Mouse (Mus musculus) neural tube, embryonic 15.5 days (tissue): ENCODE measurements around the gene Gm4131. TPM values are rescaled to one million over a fixed set of nuclear protein-coding genes. Genes with fewer than 3 reads are reported as not detected.
A peak's percentile ranks its signal among the peaks of the same experiment; 100 is the strongest.

ENCODE experiments used
- ATAC-seq: fragments of 200-750 bp; cut with Nextera tagmentation; 2 replicates; pipeline ENCODE4 v1.8.0; 2017; ENCODE audit warnings: mild to moderate bottlenecking, moderate TSS enrichment, moderate library complexity; ENCODE audit not compliant: low FRiP score
- H3K27ac ChIP-seq: fragments of 300-500 bp; sonication (generic); replicated peaks from 2 replicates; pipeline ENCODE4 v1.5.1; 2015; ENCODE audit warnings: mild to moderate bottlenecking, inconsistent platforms
- H3K27me3 ChIP-seq: fragments of 300-500 bp; sonication (generic); replicated peaks from 2 replicates; pipeline ENCODE4 v1.6.1; 2015; ENCODE audit warnings: inconsistent platforms
- H3K36me3 ChIP-seq: fragments of 300-500 bp; sonication (generic); 2 replicates; pipeline ENCODE4 v1.6.1; 2015; ENCODE audit warnings: inconsistent platforms
- H3K4me1 ChIP-seq: fragments of 300-500 bp; sonication (generic); 2 replicates; pipeline ENCODE4 v1.6.1; 2015; ENCODE audit warnings: inconsistent platforms
- H3K4me2 ChIP-seq: fragments of 300-500 bp; sonication (generic); 2 replicates; pipeline ENCODE4 v1.6.1; 2015; ENCODE audit warnings: inconsistent platforms, mild to moderate bottlenecking, moderate library complexity
- H3K4me3 ChIP-seq: fragments of 300-500 bp; sonication (generic); replicated peaks from 2 replicates; pipeline ENCODE4 v1.5.1; 2015; ENCODE audit warnings: mild to moderate bottlenecking, inconsistent platforms
- H3K9ac ChIP-seq: fragments of 300-500 bp; sonication (generic); replicated peaks from 2 replicates; pipeline ENCODE4 v1.6.1; 2015; ENCODE audit warnings: mild to moderate bottlenecking, inconsistent platforms
- H3K9me3 ChIP-seq: fragments of 300-500 bp; sonication (generic); replicated peaks from 2 replicates; pipeline ENCODE4 v1.6.1; 2016; ENCODE audit warnings: inconsistent platforms
- WGBS: fragments of 180-500 bp; shearing (Covaris S2); methylation state at CpG from one replicate; pipeline ENCODE4 v1.1.7; 2015; ENCODE audit warnings: mixed read lengths; 5-methylcytosine and 5-hydroxymethylcytosine counted together
- polyA plus RNA-seq: library from polyadenylated mRNA; unstranded; fragments of >200 nt; fragmentation: Nextera tagmentation; extraction: Ambion mirVana; gene quantifications from 2 replicates; pipeline ENCODE4 v1.2.1, GENCODE M21; 2015

Gene Gm4131
- polyA plus RNA-seq, 1 experiment from 2014 or later: 0.27 TPM

- H3K4me1 ChIP-seq: no peaks in the 10 kb centered on the region
- H3K9ac ChIP-seq: no peak overlapping the region
- no peak for ATAC-seq
- H3K27ac ChIP-seq: no peak overlapping the region
- H3K9me3 ChIP-seq: no peaks in the 10 kb centered on the region
- H3K36me3 ChIP-seq: no peaks in the 10 kb centered on the region
- no peaks in the 10 kb centered on the region for H3K27me3 ChIP-seq
- no peak overlapping the region for H3K4me3 ChIP-seq
- H3K4me2 ChIP-seq: no peak overlapping the region
- 91% methylated on average over 4 of the region's 4 CpGs for WGBS
Observed at GRCm38 (mm10) chr14:62438236-62438635, 128.5 kb downstream of the Gm4131 start.

- no peak overlapping the region for H3K4me2 ChIP-seq
- no peak overlapping the region for H3K9ac ChIP-seq
- no peaks in the 10 kb centered on the region for H3K9me3 ChIP-seq
- no peak overlapping the region for H3K4me3 ChIP-seq
- H3K27me3 ChIP-seq: no peaks in the 10 kb centered on the region
- ATAC-seq: no peak
- WGBS: 86% methylated on average over 2 of the region's 2 CpGs
- no peaks in the 10 kb centered on the region for H3K4me1 ChIP-seq
- no peaks in the 10 kb centered on the region for H3K36me3 ChIP-seq
- H3K27ac ChIP-seq: no peak overlapping the region
Observed at GRCm38 (mm10) chr14:62437806-62438205, 128.9 kb downstream of the Gm4131 start.

- no peak overlapping the region for H3K27ac ChIP-seq
- H3K9ac ChIP-seq: no peak overlapping the region
- no peak for ATAC-seq
- WGBS: 53% methylated on average over 2 of the region's 2 CpGs
- H3K36me3 ChIP-seq: no peaks in the 10 kb centered on the region
- no peaks in the 10 kb centered on the region for H3K9me3 ChIP-seq
- H3K4me3 ChIP-seq: no peak overlapping the region
- H3K4me1 ChIP-seq: no peaks in the 10 kb centered on the region
- no peak overlapping the region for H3K4me2 ChIP-seq
- no peaks in the 10 kb centered on the region for H3K27me3 ChIP-seq
Observed at GRCm38 (mm10) chr14:62425277-62425691, 141.4 kb downstream of the Gm4131 start.

- Histone ChIP-seq H3K4me2 (no peak overlapping the region), H3K36me3 (no peaks in the 10 kb centered on the region), H3K4me1 (no peaks in the 10 kb centered on the region), H3K4me3 (no peak overlapping the region), H3K27ac (no peak overlapping the region), H3K27me3 (no peaks in the 10 kb centered on the region), H3K9me3 (no peaks in the 10 kb centered on the region), H3K9ac (no peak overlapping the region)
- ATAC-seq: no peak
- 68% methylated on average over 4 of the region's 4 CpGs for WGBS
Observed at GRCm38 (mm10) chr14:62422265-62422664, 144.5 kb downstream of the Gm4131 start.

- no peak overlapping the region for H3K27ac ChIP-seq
- H3K9ac ChIP-seq: no peak overlapping the region
- no peaks in the 10 kb centered on the region for H3K36me3 ChIP-seq
- WGBS: 89% methylated on average over 3 of the region's 3 CpGs
- no peak overlapping the region for H3K4me3 ChIP-seq
- no peaks in the 10 kb centered on the region for H3K27me3 ChIP-seq
- ATAC-seq: no peak
- peaks cover 17% of the 10 kb centered on the region for H3K4me1 ChIP-seq
- H3K4me2 ChIP-seq: no peak overlapping the region
- H3K9me3 ChIP-seq: no peaks in the 10 kb centered on the region
Observed at GRCm38 (mm10) chr14:62417501-62417900, 149.2 kb downstream of the Gm4131 start.

- 53% methylated on average over 1 of the region's 1 CpGs for WGBS
- Histone ChIP-seq H3K4me2 (no peak overlapping the region), H3K27ac (peak overlapping the region; percentile 72), H3K36me3 (no peaks in the 10 kb centered on the region), H3K4me1 (peaks cover 17% of the 10 kb centered on the region), H3K9me3 (peaks cover 5% of the 10 kb centered on the region; the same call in 1 of the 2 replicates), H3K4me3 (no peak overlapping the region), H3K27me3 (no peaks in the 10 kb centered on the region), H3K9ac (no peak overlapping the region)
- peak; percentile 66; the same call in 1 of the 2 replicates for ATAC-seq
Observed at GRCm38 (mm10) chr14:62416742-62417134, 150.0 kb downstream of the Gm4131 start.

GRCm38 (mm10) chr14:62416007-62416741, 150.5 kb downstream of the Gm4131 start:
- no peak overlapping the region for H3K9ac ChIP-seq
- H3K27me3 ChIP-seq: no peaks in the 10 kb centered on the region
- no peaks in the 10 kb centered on the region for H3K36me3 ChIP-seq
- peak; percentile 84 for ATAC-seq
- peaks cover 17% of the 10 kb centered on the region for H3K4me1 ChIP-seq
- H3K27ac ChIP-seq: peak overlapping the region; percentile 72
- H3K4me2 ChIP-seq: no peak overlapping the region
- WGBS: 26% methylated on average over 7 of the region's 7 CpGs
- H3K4me3 ChIP-seq: no peak overlapping the region
- H3K9me3 ChIP-seq: peaks cover 5% of the 10 kb centered on the region; the same call in 1 of the 2 replicates

Other genes with a start within 250 kb of the Gm4131 start
- 0.26 and 0.38 TPM in 2 replicates for gene Gucy1b2, start 110.6 kb downstream of the Gm4131 start, polyA plus RNA-seq
- 58.4 and 71.2 TPM in 2 replicates for gene Fam124a, start 11.2 kb downstream of the Gm4131 start, polyA plus RNA-seq
- gene Serpine3, start 96.7 kb upstream of the Gm4131 start, polyA plus RNA-seq: not detected in 2 replicates
- gene Ints6, start 194.2 kb upstream of the Gm4131 start, polyA plus RNA-seq: 13.9 and 17.3 TPM in 2 replicates